Mouse (Mus musculus) kidney, postnatal 14 days (tissue): ENCODE results near the gene Hcn1.

Experiments used
- DNase-seq: peaks from one replicate; pipeline ENCODE4 v3.0.0; 2022; ENCODE audit warnings: mixed read lengths

Gene Hcn1

GRCm38 (mm10) chr13:118028662-118029061, 426.5 kb downstream of the Hcn1 start:
- no peak for DNase-seq

DNA sequence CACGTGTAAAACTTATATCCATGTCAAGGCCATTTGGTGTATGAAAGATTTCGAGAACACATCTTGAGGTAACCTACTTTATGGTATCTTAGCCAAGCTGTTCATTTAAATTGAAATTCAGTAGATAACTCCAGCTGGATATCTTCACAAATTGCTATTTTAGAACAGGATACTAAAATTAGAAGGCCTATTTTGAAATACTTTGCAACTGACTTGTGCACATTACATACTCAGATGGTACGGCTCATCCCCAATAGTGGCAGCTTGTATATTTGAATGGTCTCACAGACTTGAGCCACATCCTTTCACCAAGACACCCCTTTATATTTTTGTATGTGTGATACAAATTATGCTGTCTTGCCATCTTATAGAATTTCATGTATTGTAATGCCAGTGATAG, 427.5 kb downstream of the Hcn1 start:
- no peak for DNase-seq

DNA sequence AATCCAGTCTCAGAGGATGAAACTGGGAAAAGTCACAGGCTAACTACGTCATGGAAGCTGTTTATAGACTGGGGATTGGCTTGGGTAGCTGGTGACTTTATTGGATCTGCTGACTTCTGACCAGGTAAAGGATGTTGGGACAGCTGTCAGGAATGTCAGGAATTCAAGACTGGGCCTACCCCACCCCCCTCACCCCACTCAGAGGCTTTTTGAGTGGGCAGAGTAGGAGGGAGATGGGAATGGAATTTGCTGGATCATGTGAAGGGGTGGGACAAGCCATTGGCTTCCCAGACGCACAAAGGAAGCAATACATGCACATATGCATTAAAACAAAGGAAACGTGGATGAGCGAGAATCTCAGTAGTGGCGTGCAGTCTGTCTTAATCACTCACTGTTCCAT, 433.5 kb downstream of the Hcn1 start:
- DNase-seq: no peak
